Mouse (Mus musculus): ENCODE measurements around the gene Bdnf. TPM values are rescaled to one million over a fixed set of nuclear protein-coding genes. Genes with fewer than 3 reads are reported as not detected.

Gene Bdnf
- total and polyA plus RNA-seq, 3 experiments: 0.04 TPM; not detected in 2

- in situ Hi-C loops (cut with MboI; ENCODE audit: low pct_ligation_motif_present, low pct_unique_long_range_greater_than_20kb, low sequenced_read_pairs) (no loop called here), dilution Hi-C loops (cut with MboI; ENCODE audit: extremely low pct_ligation_motif_present, extremely low pct_unique_long_range_greater_than_20kb, low sequenced_read_pairs) (no loop called here)
- no peaks in the 10 kb centered on the region for H3K27me3 ChIP-seq (replicated peaks)
- no peaks in the 10 kb centered on the region for H3K9me3 ChIP-seq (replicated peaks; ENCODE audit: low read length)
- DNase-seq (ENCODE audit: extremely low read depth): no peak
- H3K27ac ChIP-seq (ENCODE audit: insufficient read depth, low read depth): no peak overlapping the region
- H3K4me2 ChIP-seq (ENCODE audit: insufficient read depth, low read depth, poor library complexity, severe bottlenecking): no peak overlapping the region
- H3K79me2 ChIP-seq (replicated peaks; ENCODE audit: control insufficient read depth, extremely low read depth, insufficient read depth, poor library complexity, severe bottlenecking): no peaks in the 10 kb centered on the region
- no peaks in the 10 kb centered on the region for H3K36me3 ChIP-seq (replicated peaks in 1 of 2; ENCODE audit: control insufficient read depth in 1 of 2, insufficient read depth in 1 of 2, low read length in 1 of 2)
- H3K4me1 ChIP-seq (ENCODE audit: control insufficient read depth in 1 of 2, insufficient read depth in 2 of 2): peaks cover 0 to 10% of the 10 kb centered on the region in 2 experiments; a peak in 2 of 4 replicates
- TF ChIP-seq JUND (conservative IDR thresholded peaks at IDR 0.05; ENCODE audit: low read depth, low read length) (no peak), E2F4 (IDR thresholded peaks at IDR 0.05; ENCODE audit: insufficient replicate concordance, low read depth, low read length) (no peak), USF2 (conservative IDR thresholded peaks at IDR 0.05; ENCODE audit: low read depth, low read length) (no peak), HCFC1 (IDR thresholded peaks at IDR 0.05; ENCODE audit: low read depth, low read length) (no peak), JUN (IDR thresholded peaks at IDR 0.05; ENCODE audit: insufficient read depth, low read depth, low read length) (no peak), KAT2A (IDR thresholded peaks at IDR 0.05; ENCODE audit: insufficient replicate concordance, low read length) (no peak), CTCF (conservative IDR thresholded peaks at IDR 0.05 in 1 of 2, IDR thresholded peaks at IDR 0.05 in 1 of 2; ENCODE audit: low read depth in 2 of 2, low read length in 2 of 2) (no peak), MAFK (IDR thresholded peaks at IDR 0.05; ENCODE audit: insufficient replicate concordance, low read length) (no peak), SIN3A (IDR thresholded peaks at IDR 0.05; ENCODE audit: low read length) (no peak), IRF4 (IDR thresholded peaks at IDR 0.05; ENCODE audit: low read depth, low read length) (no peak)
- H3K9ac ChIP-seq (ENCODE audit: insufficient read depth, low read depth): no peak overlapping the region
- no peak overlapping the region for H3K4me3 ChIP-seq (replicated peaks in 1 of 3; ENCODE audit: low read depth in 2 of 3, low read length in 2 of 3, poor library complexity in 1 of 3)
These were observed 63.8 kb downstream of the Bdnf start for GRCm38 (mm10) chr2:109738331-109738730.

- no peak overlapping the region for H3K4me3 ChIP-seq (replicated peaks in 1 of 3; ENCODE audit: low read depth in 2 of 3, low read length in 2 of 3, poor library complexity in 1 of 3)
- DNase-seq (ENCODE audit: extremely low read depth): peak; percentile 40
- no peaks in the 10 kb centered on the region for H3K9me3 ChIP-seq (replicated peaks; ENCODE audit: low read length)
- H3K79me2 ChIP-seq (replicated peaks; ENCODE audit: control insufficient read depth, extremely low read depth, insufficient read depth, poor library complexity, severe bottlenecking): no peaks in the 10 kb centered on the region
- in situ Hi-C loops (cut with MboI; ENCODE audit: low pct_ligation_motif_present, low pct_unique_long_range_greater_than_20kb, low sequenced_read_pairs): no loop called here
- H3K27me3 ChIP-seq (replicated peaks): no peaks in the 10 kb centered on the region
- peaks cover 0 to 40% of the 10 kb centered on the region in 2 experiments; a peak in 2 of 4 replicates for H3K4me1 ChIP-seq (ENCODE audit: control insufficient read depth in 1 of 2, insufficient read depth in 2 of 2)
- TF ChIP-seq MXI1 (IDR thresholded peaks at IDR 0.05; ENCODE audit: low read depth, low read length): no peak
- TF ChIP-seq E2F4 (IDR thresholded peaks at IDR 0.05; ENCODE audit: insufficient replicate concordance, low read depth, low read length): no peak
- TF ChIP-seq USF1 (IDR thresholded peaks at IDR 0.05; ENCODE audit: low read depth, low read length): no peak
- TF ChIP-seq CHD1 (IDR thresholded peaks at IDR 0.05; ENCODE audit: low read depth, low read length): no peak
- no peak for TF ChIP-seq CHD2 (IDR thresholded peaks at IDR 0.05; ENCODE audit: low read length)
- no peak for TF ChIP-seq ZC3H11A (IDR thresholded peaks at IDR 0.05; ENCODE audit: low read depth, low read length)
- no peak for TF ChIP-seq MAZ (IDR thresholded peaks at IDR 0.05; ENCODE audit: low read depth, low read length)
- TF ChIP-seq RAD21 (IDR thresholded peaks at IDR 0.05; ENCODE audit: low read depth, low read length): no peak
- no peak for TF ChIP-seq RCOR1 (conservative IDR thresholded peaks at IDR 0.05; ENCODE audit: low read depth, low read length)
- TF ChIP-seq MEF2A (IDR thresholded peaks at IDR 0.05; ENCODE audit: borderline replicate concordance, low read depth, low read length): no peak
- TF ChIP-seq JUND (conservative IDR thresholded peaks at IDR 0.05; ENCODE audit: low read depth, low read length): no peak
- no peak for TF ChIP-seq PAX5 (IDR thresholded peaks at IDR 0.05; ENCODE audit: low read length)
- no peak for TF ChIP-seq GABPA (IDR thresholded peaks at IDR 0.05; ENCODE audit: insufficient replicate concordance, low read depth, low read length)
- no peak for TF ChIP-seq SMC3 (IDR thresholded peaks at IDR 0.05; ENCODE audit: low read depth, low read length)
- TF ChIP-seq KAT2A (IDR thresholded peaks at IDR 0.05; ENCODE audit: insufficient replicate concordance, low read length): no peak
- TF ChIP-seq IRF4 (IDR thresholded peaks at IDR 0.05; ENCODE audit: low read depth, low read length): no peak
- no peak for TF ChIP-seq MAFK (IDR thresholded peaks at IDR 0.05; ENCODE audit: insufficient replicate concordance, low read length)
- no peak for TF ChIP-seq EP300 (IDR thresholded peaks at IDR 0.05; ENCODE audit: low read length)
- no peak overlapping the region for H3K27ac ChIP-seq (ENCODE audit: insufficient read depth, low read depth)
- no peaks in the 10 kb centered on the region for H3K36me3 ChIP-seq (replicated peaks in 1 of 2; ENCODE audit: control insufficient read depth in 1 of 2, insufficient read depth in 1 of 2, low read length in 1 of 2)
- H3K4me2 ChIP-seq (ENCODE audit: insufficient read depth, low read depth, poor library complexity, severe bottlenecking): no peak overlapping the region
- no peak overlapping the region for H3K9ac ChIP-seq (ENCODE audit: insufficient read depth, low read depth)
- dilution Hi-C loops (cut with MboI; ENCODE audit: extremely low pct_ligation_motif_present, extremely low pct_unique_long_range_greater_than_20kb, low sequenced_read_pairs): no loop called here
These were observed 68.9 kb downstream of the Bdnf start for GRCm38 (mm10) chr2:109743208-109743960.
